Mouse (Mus musculus): ENCODE data around the gene Acsbg1.

DNA sequence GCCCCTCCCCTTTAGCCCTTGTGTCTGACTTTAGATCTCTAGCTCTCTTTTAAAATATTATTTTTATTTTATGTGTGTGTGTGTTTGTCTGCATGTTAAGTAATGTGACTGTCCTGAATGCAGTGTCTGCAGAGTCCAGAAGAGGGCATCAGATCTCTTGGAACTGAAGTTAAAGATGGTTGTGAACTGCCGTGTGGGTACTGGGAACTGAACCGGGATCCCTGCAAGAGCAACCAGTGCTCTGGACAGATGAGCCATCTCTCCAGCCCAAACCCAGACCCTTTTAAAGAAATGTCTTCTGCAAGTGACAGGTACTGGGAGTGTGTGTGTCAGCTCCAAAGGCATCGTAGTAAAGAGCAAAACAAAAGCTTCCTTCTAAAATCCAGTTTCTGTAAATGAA lies 4.4 kb upstream of the Acsbg1 start:
- TF ChIP-seq CTCF (IDR thresholded peaks at IDR 0.05; ENCODE audit: control insufficient read depth, insufficient read depth, insufficient read length) = no peak
- TF ChIP-seq MYOD1 (IDR thresholded peaks at IDR 0.05; ENCODE audit: control insufficient read depth, insufficient read length, low read depth) = no peak
- no peak for TF ChIP-seq MAX (IDR thresholded peaks at IDR 0.05)
- no peak for TF ChIP-seq CEBPB (IDR thresholded peaks at IDR 0.05; ENCODE audit: low read depth)
- no peak for TF ChIP-seq FOSL1 (IDR thresholded peaks at IDR 0.05; ENCODE audit: insufficient read depth, low read length, poor library complexity, severe bottlenecking)
